Mouse (Mus musculus) ES-Bruce4 (cell line): ENCODE measurements at regions not wholly inside any gene's neighbourhood (a gene's known extent, or its start where the extent isn't known, plus 50 kb on each side); places are given as distances from the start of the nearest gene placed in this dataset.

Source experiments
- H3K27ac ChIP-seq: 2 replicates; pipeline ENCODE4 v1.5.1; 2012; ENCODE audit warnings: low read length, inconsistent platforms; ENCODE audit not compliant: insufficient read depth
- H3K27me3 ChIP-seq: 2 replicates; pipeline ENCODE4 v1.6.1; 2012; ENCODE audit warnings: mild to moderate bottlenecking, low read length, inconsistent platforms; ENCODE audit not compliant: control insufficient read depth, poor library complexity, insufficient read depth, severe bottlenecking
- H3K36me3 ChIP-seq: 2 replicates; pipeline ENCODE4 v1.6.1; 2012; ENCODE audit warnings: inconsistent platforms, mild to moderate bottlenecking, low read length, moderate library complexity; ENCODE audit not compliant: control insufficient read depth, poor library complexity, insufficient read depth, severe bottlenecking
- H3K4me1 ChIP-seq: one replicate; pipeline ENCODE4 v1.8.1; 2011; ENCODE audit warnings: low read length; ENCODE audit not compliant: control insufficient read depth, insufficient read depth
- H3K4me3 ChIP-seq: 2 replicates; pipeline ENCODE4 v1.5.1; 2011; ENCODE audit warnings: low read depth, mild to moderate bottlenecking, low read length
- H3K9ac ChIP-seq: 2 replicates; pipeline ENCODE4 v1.6.1; 2012; ENCODE audit warnings: low read depth, mild to moderate bottlenecking, inconsistent platforms; ENCODE audit not compliant: poor library complexity, severe bottlenecking
- H3K9me3 ChIP-seq: replicated peaks from 2 replicates; pipeline ENCODE4 v1.6.1; 2012; ENCODE audit warnings: mild to moderate bottlenecking, low read length, inconsistent platforms; ENCODE audit not compliant: control insufficient read depth, poor library complexity, insufficient read depth, severe bottlenecking
- CTCF ChIP-seq: IDR thresholded peaks from one replicate; pipeline ENCODE4 v1.8.1; 2011; ENCODE audit warnings: low read depth, low read length
- EP300 ChIP-seq: IDR thresholded peaks from 2 replicates; pipeline ENCODE4 v1.6.1; 2011; ENCODE audit warnings: low read depth, low read length; ENCODE audit not compliant: insufficient read depth
- POLR2A ChIP-seq: IDR thresholded peaks from one replicate; pipeline ENCODE4 v1.8.1; 2011; ENCODE audit warnings: low read length; ENCODE audit not compliant: insufficient read depth

DNA sequence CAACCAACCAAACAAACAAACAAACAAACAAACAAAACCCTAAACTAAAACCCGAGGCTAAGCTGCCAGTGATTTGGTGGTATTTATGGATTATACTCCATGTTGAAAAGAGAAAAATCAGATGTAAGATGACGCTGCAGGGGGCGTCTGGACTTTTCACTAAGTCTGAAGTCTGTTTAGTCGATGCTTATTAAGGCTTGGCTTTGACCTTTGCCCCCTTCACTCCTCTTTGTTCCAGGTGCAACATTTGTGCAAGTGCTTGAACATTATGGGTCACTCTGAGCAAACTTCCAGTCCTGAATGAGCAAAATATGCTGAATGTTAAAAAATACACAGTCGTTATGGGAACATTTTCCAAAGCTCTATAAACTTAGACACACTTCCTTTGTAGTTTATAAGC, 268.6 kb downstream of the Ptprc start:
- Histone ChIP-seq H3K9ac (no peak overlapping the region), H3K27ac (no peak overlapping the region), H3K36me3 (no peaks in the 10 kb centered on the region), H3K27me3 (no peaks in the 10 kb centered on the region), H3K4me3 (no peak overlapping the region), H3K4me1 (no peaks in the 10 kb centered on the region), H3K9me3 (no peaks in the 10 kb centered on the region)
- TF ChIP-seq EP300 (no peak), CTCF (no peak), POLR2A (no peak)

DNA sequence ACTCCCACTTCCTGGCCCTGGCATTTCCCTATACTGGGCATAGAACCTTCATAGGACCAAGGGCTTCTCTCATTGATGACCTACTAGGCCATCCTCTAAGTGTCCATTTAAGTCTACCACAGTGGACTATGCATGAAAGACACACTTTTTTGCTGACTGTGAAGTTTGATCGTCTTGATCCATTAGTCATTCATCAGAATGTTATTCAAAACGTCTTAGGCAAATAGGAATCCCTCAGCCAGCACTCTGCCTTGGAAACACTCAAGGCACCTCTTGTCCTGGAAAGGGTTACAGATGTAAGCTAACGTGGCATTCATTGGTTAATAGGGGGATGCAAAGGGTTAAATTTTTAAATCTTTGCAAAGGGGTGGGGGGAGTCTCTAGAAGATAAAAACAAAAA, 269.0 kb downstream of the Ptprc start:
- no peak overlapping the region for H3K9ac ChIP-seq
- TF ChIP-seq EP300 (no peak), CTCF (no peak), POLR2A (no peak)
- no peaks in the 10 kb centered on the region for H3K27me3 ChIP-seq
- no peak overlapping the region for H3K27ac ChIP-seq
- no peaks in the 10 kb centered on the region for H3K36me3 ChIP-seq
- no peak overlapping the region for H3K4me3 ChIP-seq
- H3K4me1 ChIP-seq: no peaks in the 10 kb centered on the region
- H3K9me3 ChIP-seq: no peaks in the 10 kb centered on the region

DNA sequence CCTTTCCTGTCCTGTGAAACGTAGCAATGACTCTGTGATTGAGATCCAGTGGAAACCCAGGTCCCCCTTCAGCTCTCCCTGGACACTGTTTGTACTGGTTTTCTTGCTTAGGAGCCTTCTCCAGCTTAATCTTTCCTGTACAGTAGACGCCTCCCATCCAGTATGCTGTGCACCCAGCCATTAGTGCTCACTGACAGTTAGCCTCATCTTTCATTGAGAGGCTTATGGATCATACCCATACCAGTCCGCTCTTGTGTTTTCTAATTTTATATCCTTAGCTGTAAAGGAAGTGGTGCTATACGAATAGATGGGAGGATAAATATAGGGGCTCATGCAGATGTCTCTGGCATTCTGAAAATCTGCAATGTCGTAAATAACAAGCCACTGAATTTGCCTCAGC, 269.9 kb downstream of the Ptprc start:
- no peaks in the 10 kb centered on the region for H3K4me1 ChIP-seq
- no peak overlapping the region for H3K4me3 ChIP-seq
- no peaks in the 10 kb centered on the region for H3K27me3 ChIP-seq
- no peaks in the 10 kb centered on the region for H3K36me3 ChIP-seq
- H3K9ac ChIP-seq: no peak overlapping the region
- no peak overlapping the region for H3K27ac ChIP-seq
- no peaks in the 10 kb centered on the region for H3K9me3 ChIP-seq
- TF ChIP-seq POLR2A: no peak
- no peak for TF ChIP-seq CTCF
- TF ChIP-seq EP300: no peak

DNA sequence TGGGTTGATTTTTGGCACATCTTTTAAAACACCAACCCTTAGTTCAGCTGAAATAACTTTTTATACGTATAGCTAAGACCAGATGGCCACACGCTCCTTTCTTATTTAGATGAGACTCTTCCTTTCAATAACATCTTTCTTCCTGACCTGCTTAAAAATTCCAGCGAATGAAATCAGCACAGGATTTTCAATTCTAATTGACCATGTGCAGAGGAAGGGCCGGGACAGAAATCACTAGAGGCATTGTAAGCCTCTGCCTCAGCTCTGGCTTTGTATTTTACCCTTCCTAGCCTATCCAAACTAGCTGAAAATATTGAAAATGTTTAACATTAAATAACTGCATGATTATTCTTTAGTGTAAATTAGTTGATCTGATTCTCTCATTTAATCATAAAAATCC, 272.2 kb downstream of the Ptprc start:
- Histone ChIP-seq H3K4me3 (no peak overlapping the region), H3K9me3 (no peaks in the 10 kb centered on the region), H3K9ac (no peak overlapping the region), H3K27ac (no peak overlapping the region), H3K4me1 (no peaks in the 10 kb centered on the region), H3K36me3 (no peaks in the 10 kb centered on the region), H3K27me3 (no peaks in the 10 kb centered on the region; the same call in 1 of the 2 replicates)
- TF ChIP-seq POLR2A: no peak
- no peak for TF ChIP-seq EP300
- no peak for TF ChIP-seq CTCF

DNA sequence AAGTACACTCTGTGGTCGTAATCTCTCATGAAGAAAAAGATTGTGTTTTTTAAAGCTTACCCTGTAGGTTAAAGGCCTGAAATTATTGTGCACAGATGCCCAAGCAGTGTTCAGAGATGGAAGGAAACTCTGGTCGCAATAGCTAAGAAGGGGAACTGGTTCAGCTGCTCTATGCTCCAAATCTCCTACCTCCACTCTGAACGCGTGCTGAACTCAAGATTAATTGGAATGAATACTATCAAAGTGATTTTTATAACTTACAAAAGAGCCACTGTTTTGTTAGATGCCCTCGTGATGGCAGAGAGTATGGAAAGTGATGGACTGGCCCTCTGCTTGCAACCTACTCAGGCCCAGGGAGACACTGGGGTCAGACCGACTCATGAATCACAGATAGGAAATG, 272.6 kb downstream of the Ptprc start:
- Histone ChIP-seq H3K4me3 (no peak overlapping the region), H3K27ac (no peak overlapping the region), H3K27me3 (no peaks in the 10 kb centered on the region; the same call in 1 of the 2 replicates), H3K36me3 (no peaks in the 10 kb centered on the region), H3K9me3 (no peaks in the 10 kb centered on the region), H3K4me1 (no peaks in the 10 kb centered on the region), H3K9ac (no peak overlapping the region)
- no peak for TF ChIP-seq POLR2A
- no peak for TF ChIP-seq EP300
- no peak for TF ChIP-seq CTCF

DNA sequence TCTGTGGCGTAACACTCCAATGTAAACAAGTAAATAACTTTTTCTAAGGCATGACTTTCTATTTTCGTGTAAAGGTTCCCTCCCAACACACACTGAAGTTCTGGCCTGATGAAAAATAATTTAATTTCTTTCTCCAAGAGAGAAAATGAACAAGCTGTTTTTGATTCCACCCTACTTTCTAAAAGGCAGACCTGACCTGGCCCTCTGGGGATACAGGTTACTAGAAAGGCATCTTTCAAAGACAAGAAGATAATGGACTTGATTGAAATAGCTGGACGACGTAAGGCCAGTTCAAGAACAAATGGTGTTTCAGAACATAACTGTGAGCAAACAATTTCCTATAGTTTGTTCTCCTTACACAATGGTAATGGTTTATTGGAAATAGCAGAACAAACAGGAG, 273.5 kb downstream of the Ptprc start:
- H3K9ac ChIP-seq: no peak overlapping the region

DNA sequence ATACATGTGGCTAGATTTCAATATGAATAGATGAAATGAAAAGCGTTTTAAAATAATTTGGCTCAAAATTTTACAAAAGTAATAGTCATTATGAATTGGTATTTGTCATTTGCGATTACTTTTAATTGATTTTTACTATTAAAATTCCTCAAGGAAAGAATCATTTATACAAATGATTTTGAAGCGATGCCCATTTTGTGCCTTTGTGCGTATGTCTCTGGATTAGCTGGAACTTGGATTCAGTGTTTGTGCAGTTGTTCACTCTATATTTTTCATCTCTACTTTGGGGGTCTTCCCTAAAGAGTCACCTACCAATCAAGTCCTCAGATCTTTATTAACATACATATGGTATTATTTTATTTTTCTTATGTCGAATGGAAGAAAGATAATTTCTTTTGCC, 274.3 kb downstream of the Ptprc start:
- H3K4me1 ChIP-seq: no peaks in the 10 kb centered on the region
- H3K4me3 ChIP-seq: no peak overlapping the region
- H3K36me3 ChIP-seq: no peaks in the 10 kb centered on the region
- no peak overlapping the region for H3K27ac ChIP-seq
- no peaks in the 10 kb centered on the region for H3K9me3 ChIP-seq
- no peak overlapping the region for H3K9ac ChIP-seq
- H3K27me3 ChIP-seq: no peaks in the 10 kb centered on the region; the same call in 1 of the 2 replicates
- TF ChIP-seq EP300 (no peak), POLR2A (no peak), CTCF (no peak)

More for the DNA sequence above, 273.5 kb downstream of the Ptprc start:
- Histone ChIP-seq H3K4me1 (no peaks in the 10 kb centered on the region), H3K36me3 (no peaks in the 10 kb centered on the region), H3K4me3 (no peak overlapping the region), H3K9me3 (no peaks in the 10 kb centered on the region), H3K27me3 (no peaks in the 10 kb centered on the region; the same call in 1 of the 2 replicates), H3K27ac (no peak overlapping the region)
- no peak for TF ChIP-seq CTCF
- TF ChIP-seq EP300: no peak
- TF ChIP-seq POLR2A: no peak
